Mouse (Mus musculus) midbrain, embryonic 10.5 days (tissue): ENCODE data around the gene Sprtn. TPM values are rescaled to one million over a fixed set of nuclear protein-coding genes. Genes with fewer than 3 reads are reported as not detected.

ENCODE experiments used
- DNase-seq: peaks from one replicate; pipeline ENCODE4 v3.0.0-alpha.2; 2017; ENCODE audit warnings: low spot score
- H3K27ac ChIP-seq: fragments of 300-500 bp; sonication (generic); replicated peaks from 2 replicates; pipeline ENCODE4 v1.5.1; 2016; ENCODE audit warnings: mild to moderate bottlenecking
- H3K27me3 ChIP-seq: fragments of 300-500 bp; sonication (generic); 2 replicates; pipeline ENCODE4 v1.6.1; 2016; ENCODE audit warnings: low read depth, mild to moderate bottlenecking; ENCODE audit not compliant: poor library complexity, severe bottlenecking
- H3K36me3 ChIP-seq: fragments of 300-500 bp; sonication (generic); 2 replicates; pipeline ENCODE4 v1.6.1; 2016; ENCODE audit warnings: mild to moderate bottlenecking, moderate library complexity
- H3K4me1 ChIP-seq: fragments of 300-500 bp; sonication (generic); 2 replicates; pipeline ENCODE4 v1.6.1; 2016
- H3K4me3 ChIP-seq: fragments of 300-500 bp; sonication (generic); 2 replicates; pipeline ENCODE4 v1.5.1; 2016; ENCODE audit warnings: mild to moderate bottlenecking, moderate library complexity
- H3K9me3 ChIP-seq: fragments of 300-500 bp; sonication (generic); replicated peaks from 2 replicates; pipeline ENCODE4 v1.6.1; 2016; ENCODE audit warnings: mild to moderate bottlenecking
- WGBS: fragments of 180-500 bp; shearing (Covaris S2); methylation state at CpG from one replicate; pipeline ENCODE4 v1.1.7; 2016; 5-methylcytosine and 5-hydroxymethylcytosine counted together
- polyA plus RNA-seq: library from polyadenylated mRNA; unstranded; fragments of >200 nt; fragmentation: Nextera tagmentation; extraction: Ambion mirVana; gene quantifications from 2 replicates; pipeline ENCODE4 v1.2.1, GENCODE M21; 2016

Gene Sprtn
- polyA plus RNA-seq, 1 experiment from 2014 or later, result 10.6 TPM

- 92% methylated on average over 5 of the region's 5 CpGs for WGBS
- H3K36me3 ChIP-seq, result peaks cover 78% of the 10 kb centered on the region
- H3K27me3 ChIP-seq, result no peaks in the 10 kb centered on the region
- no peak overlapping the region for H3K4me3 ChIP-seq
- H3K4me1 ChIP-seq, result peaks cover 8% of the 10 kb centered on the region; the same call in 1 of the 2 replicates
- no peak overlapping the region for H3K27ac ChIP-seq
- DNase-seq, result no peak
- no peaks in the 10 kb centered on the region for H3K9me3 ChIP-seq
Observed at GRCm38 (mm10) chr8:124872690-124873089, 25.0 kb upstream of the Sprtn start.

GRCm38 (mm10) chr8:124878141-124878540, 19.5 kb upstream of the Sprtn start:
- DNase-seq, result no peak
- peaks cover 99% of the 10 kb centered on the region for H3K36me3 ChIP-seq

GRCm38 (mm10) chr8:124878946-124879526, 18.6 kb upstream of the Sprtn start:
- DNase-seq, result no peak
- WGBS, result 92% methylated on average over 10 of the region's 10 CpGs
- H3K4me1 ChIP-seq, result no peaks in the 10 kb centered on the region
- H3K9me3 ChIP-seq, result no peaks in the 10 kb centered on the region
- H3K27me3 ChIP-seq, result no peaks in the 10 kb centered on the region
- H3K4me3 ChIP-seq, result no peak overlapping the region
- peaks cover 99% of the 10 kb centered on the region for H3K36me3 ChIP-seq
- no peak overlapping the region for H3K27ac ChIP-seq

More at GRCm38 (mm10) chr8:124878141-124878540, 19.5 kb upstream of the Sprtn start:
- H3K9me3 ChIP-seq, result no peaks in the 10 kb centered on the region
- H3K4me3 ChIP-seq, result no peak overlapping the region
- no peak overlapping the region for H3K27ac ChIP-seq
- H3K27me3 ChIP-seq, result no peaks in the 10 kb centered on the region
- WGBS, result 95% methylated on average over 5 of the region's 5 CpGs
- H3K4me1 ChIP-seq, result no peaks in the 10 kb centered on the region

GRCm38 (mm10) chr8:124888385-124888784, 9.3 kb upstream of the Sprtn start:
- no peak for DNase-seq
- WGBS, result 91% methylated on average over 5 of the region's 5 CpGs
- Histone ChIP-seq H3K4me1 (no peaks in the 10 kb centered on the region), H3K4me3 (no peak overlapping the region), H3K27me3 (no peaks in the 10 kb centered on the region), H3K27ac (no peak overlapping the region), H3K9me3 (peaks cover 13% of the 10 kb centered on the region; the same call in 1 of the 2 replicates), H3K36me3 (peaks cover 91% of the 10 kb centered on the region)

- Histone ChIP-seq H3K36me3 (peaks cover 76% of the 10 kb centered on the region), H3K27me3 (no peaks in the 10 kb centered on the region), H3K4me3 (no peak overlapping the region), H3K4me1 (peaks cover 21% of the 10 kb centered on the region), H3K27ac (no peak overlapping the region), H3K9me3 (peaks cover 10% of the 10 kb centered on the region; the same call in 1 of the 2 replicates)
- DNase-seq, result no peak
- WGBS, result 77% methylated on average over 3 of the region's 3 CpGs
Observed at GRCm38 (mm10) chr8:124892596-124892995, 5.1 kb upstream of the Sprtn start.

GRCm38 (mm10) chr8:124896010-124896631, 1.6 kb upstream of the Sprtn start:
- 0 out of 2 replicates have a peak overlapping the region, but pooled peaks have one; percentile 86 for H3K27ac ChIP-seq
- WGBS, result 90% methylated on average over 26 of the region's 26 CpGs
- H3K36me3 ChIP-seq, result peaks cover 60% of the 10 kb centered on the region

GRCm38 (mm10) chr8:124896632-124897385, 877 bp upstream of the Sprtn start:
- Histone ChIP-seq H3K4me1 (peaks cover 34% of the 10 kb centered on the region), H3K27me3 (no peaks in the 10 kb centered on the region), H3K4me3 (peak overlapping the region; percentile 97), H3K9me3 (no peaks in the 10 kb centered on the region), H3K27ac (peak overlapping the region; percentile 86), H3K36me3 (peaks cover 60% of the 10 kb centered on the region)
- 1% methylated on average over 60 of the region's 60 CpGs for WGBS
- peak; percentile 75 for DNase-seq

More at GRCm38 (mm10) chr8:124896010-124896631, 1.6 kb upstream of the Sprtn start:
- Histone ChIP-seq H3K9me3 (no peaks in the 10 kb centered on the region), H3K27me3 (no peaks in the 10 kb centered on the region), H3K4me1 (peaks cover 34% of the 10 kb centered on the region), H3K4me3 (peak overlapping the region; percentile 97)
- DNase-seq, result peak; percentile 14

GRCm38 (mm10) chr8:124898251-124898905, 692 bp downstream of the Sprtn start:
- peak overlapping the region; percentile 86 for H3K27ac ChIP-seq
- H3K9me3 ChIP-seq, result no peaks in the 10 kb centered on the region
- peaks cover 68% of the 10 kb centered on the region for H3K36me3 ChIP-seq
- WGBS, result 9% methylated on average over 31 of the region's 31 CpGs
- DNase-seq, result no peak
- H3K4me1 ChIP-seq, result peaks cover 34% of the 10 kb centered on the region
- H3K4me3 ChIP-seq, result peak overlapping the region; percentile 97
- no peaks in the 10 kb centered on the region for H3K27me3 ChIP-seq

- peaks cover 86% of the 10 kb centered on the region for H3K36me3 ChIP-seq
- DNase-seq, result no peak
- H3K4me3 ChIP-seq, result no peak overlapping the region
- no peak overlapping the region for H3K27ac ChIP-seq
- H3K27me3 ChIP-seq, result no peaks in the 10 kb centered on the region
- WGBS, result 96% methylated on average over 15 of the region's 15 CpGs
- no peaks in the 10 kb centered on the region for H3K9me3 ChIP-seq
- H3K4me1 ChIP-seq, result peaks cover 11% of the 10 kb centered on the region
Observed at GRCm38 (mm10) chr8:124903198-124903597, 5.5 kb downstream of the Sprtn start.

- WGBS, result 89% methylated on average over 2 of the region's 2 CpGs
- no peak for DNase-seq
- no peaks in the 10 kb centered on the region for H3K27me3 ChIP-seq
- H3K27ac ChIP-seq, result no peak overlapping the region
- H3K9me3 ChIP-seq, result no peaks in the 10 kb centered on the region
- H3K36me3 ChIP-seq, result peaks cover 96% of the 10 kb centered on the region
- no peaks in the 10 kb centered on the region for H3K4me1 ChIP-seq
- no peak overlapping the region for H3K4me3 ChIP-seq
Observed at GRCm38 (mm10) chr8:124905482-124905881, 7.8 kb downstream of the Sprtn start.

- no peaks in the 10 kb centered on the region for H3K9me3 ChIP-seq
- peaks cover 100% of the 10 kb centered on the region for H3K36me3 ChIP-seq
- no peak overlapping the region for H3K27ac ChIP-seq
- DNase-seq, result no peak
- no peaks in the 10 kb centered on the region for H3K27me3 ChIP-seq
- 97% methylated on average over 16 of the region's 16 CpGs for WGBS
- H3K4me1 ChIP-seq, result 0 out of 2 replicates have a peak, but pooled peaks cover 6% of the 10 kb centered on the region
- H3K4me3 ChIP-seq, result no peak overlapping the region
Observed at GRCm38 (mm10) chr8:124909936-124910335, 12.2 kb downstream of the Sprtn start.

GRCm38 (mm10) chr8:124910349-124910748, 12.7 kb downstream of the Sprtn start:
- H3K9me3 ChIP-seq, result no peaks in the 10 kb centered on the region
- H3K36me3 ChIP-seq, result peaks cover 100% of the 10 kb centered on the region
- DNase-seq, result no peak
- 0 out of 2 replicates have a peak, but pooled peaks cover 6% of the 10 kb centered on the region for H3K4me1 ChIP-seq
- 91% methylated on average over 10 of the region's 10 CpGs for WGBS
- H3K4me3 ChIP-seq, result no peak overlapping the region
- H3K27ac ChIP-seq, result no peak overlapping the region
- H3K27me3 ChIP-seq, result no peaks in the 10 kb centered on the region
